Mouse (Mus musculus): ENCODE measurements around the gene Cnn3. TPM values are rescaled to one million over a fixed set of nuclear protein-coding genes. Genes with fewer than 3 reads are reported as not detected.

Cnn3 gene
- 128 and 143 TPM in 2 replicates for polyA plus RNA-seq (2015; fragmentation: Nextera tagmentation; extraction: Ambion mirVana)

DNA sequence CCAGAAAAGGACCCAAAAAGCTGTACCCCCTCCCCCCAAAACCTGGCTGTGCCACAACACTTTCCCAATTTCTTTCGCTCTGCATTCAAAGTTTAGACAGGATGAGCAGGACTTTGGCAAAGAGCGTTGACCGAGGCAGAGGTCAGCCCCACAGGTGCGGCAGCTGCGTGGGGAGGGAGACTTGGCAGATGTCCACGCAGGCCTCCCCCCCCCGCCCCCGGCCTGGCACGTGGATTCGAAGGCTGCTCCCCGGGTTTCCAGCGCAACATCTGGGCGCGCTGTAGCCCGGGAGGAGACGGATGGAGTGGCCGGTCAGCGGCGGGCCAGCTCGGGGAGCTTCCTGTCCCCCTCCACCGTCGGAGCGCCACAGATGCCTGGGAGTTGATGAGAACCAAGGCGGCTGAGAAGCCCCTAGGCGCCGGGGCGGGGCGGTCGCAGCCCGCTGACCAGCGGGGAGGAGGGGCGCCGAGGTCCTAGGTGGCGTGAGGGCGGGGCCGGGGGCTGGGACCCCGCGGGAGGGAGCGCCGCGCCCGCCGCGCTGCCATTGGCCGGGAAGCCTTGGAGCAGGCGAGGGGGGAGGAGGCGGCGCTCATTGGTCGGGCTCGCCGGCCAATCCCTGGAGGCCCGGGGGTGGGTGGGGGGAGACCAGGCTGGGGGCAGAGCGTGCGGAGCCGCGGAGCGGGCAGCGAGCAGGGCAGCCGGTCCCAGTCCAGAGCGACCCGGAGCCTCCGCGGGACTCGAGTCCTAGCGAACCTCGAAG is at the start of gene Cnn3:
TSS of gene Cnn3 (plus strand) at position 637 of the 760 bp plus-strand sequence.
- no peaks in the 10 kb centered on the region for H3K36me3 ChIP-seq (replicated peaks; ENCODE audit: insufficient read depth, low read length)
- H3K4me2 ChIP-seq (ENCODE audit: low read depth, low read length): peak within 1 kb of the TSS; percentile 78
- H3K4me1 ChIP-seq (ENCODE audit: insufficient read depth): peaks cover 9% of the 10 kb centered on the region
- peak; percentile 91 for DNase-seq
- WGBS (ENCODE audit: insufficient replicate concordance): 3% methylated on average over 55 of the region's 66 CpGs
- H3K9ac ChIP-seq (replicated peaks): peak within 1 kb of the TSS; percentile 81
- no peaks in the 10 kb centered on the region for H3K9me3 ChIP-seq (ENCODE audit: low read length)
- TF ChIP-seq EP300 (IDR thresholded peaks at IDR 0.05; ENCODE audit: low read depth) (peak; percentile 70), CTCF (IDR thresholded peaks at IDR 0.05; ENCODE audit: low read depth) (no peak)
- H3K27me3 ChIP-seq (ENCODE audit: insufficient read depth, low read length): no peaks in the 10 kb centered on the region
- H3K4me3 ChIP-seq (ENCODE audit: low read depth, low read length): peak within 1 kb of the TSS; percentile 57
- ATAC-seq: peak; percentile 87
- H3K27ac ChIP-seq (ENCODE audit: low read depth): peak within 1 kb of the TSS; percentile 94

DNA sequence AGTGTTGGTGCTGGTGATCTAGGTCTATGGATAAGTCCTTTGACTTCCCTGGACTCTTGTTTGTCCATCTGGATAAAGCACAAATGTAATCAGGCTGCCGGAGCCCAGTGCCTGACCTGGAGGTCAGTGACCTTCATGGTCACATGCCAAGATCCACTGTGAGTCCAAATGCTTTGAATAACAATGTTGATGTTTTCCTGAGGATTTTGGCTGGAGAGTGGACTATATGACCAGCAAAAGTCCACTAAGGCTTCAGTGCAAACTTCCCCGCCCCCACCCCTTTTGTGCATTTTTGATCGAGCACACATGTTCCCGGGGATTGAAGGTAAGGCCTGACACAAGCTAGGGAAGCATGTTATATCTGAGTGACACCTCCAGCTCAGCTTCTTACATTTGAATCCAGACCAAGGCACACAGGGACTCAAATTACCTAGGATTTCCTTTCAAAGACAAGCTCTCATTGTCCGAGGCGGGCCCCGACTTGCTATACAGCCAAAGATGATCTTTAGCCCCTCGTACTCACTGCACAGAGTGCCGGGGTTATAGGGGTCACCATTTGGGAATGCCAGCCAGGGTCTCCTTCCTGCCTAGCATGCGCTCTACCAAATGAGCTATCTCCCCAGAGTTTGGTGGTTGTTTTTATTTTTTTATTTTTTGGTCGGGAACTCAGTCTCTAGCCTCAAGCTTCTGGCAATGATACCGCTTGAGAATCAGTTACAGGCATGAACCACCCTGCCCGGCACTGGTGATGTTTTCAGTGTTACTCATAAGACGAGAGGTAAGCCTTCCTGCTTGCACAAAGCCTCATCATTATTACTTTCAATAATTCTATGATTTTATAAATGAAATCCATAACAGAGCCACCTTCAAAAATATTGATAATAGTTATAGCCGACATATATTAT is 47.3 kb upstream of the Cnn3 start:
- TF ChIP-seq EP300 (IDR thresholded peaks at IDR 0.05; ENCODE audit: low read depth) (peak; percentile 73), CTCF (IDR thresholded peaks at IDR 0.05; ENCODE audit: low read depth) (no peak)
- Histone ChIP-seq H3K4me3 (ENCODE audit: low read depth, low read length) (no peak overlapping the region), H3K9me3 (ENCODE audit: low read length) (no peaks in the 10 kb centered on the region), H3K9ac (replicated peaks) (0 out of 2 replicates have a peak overlapping the region, but pooled peaks have one; percentile 38), H3K36me3 (replicated peaks; ENCODE audit: insufficient read depth, low read length) (no peaks in the 10 kb centered on the region), H3K27ac (ENCODE audit: low read depth) (peak overlapping the region; percentile 90), H3K27me3 (ENCODE audit: insufficient read depth, low read length) (no peaks in the 10 kb centered on the region), H3K4me1 (ENCODE audit: insufficient read depth) (no peaks in the 10 kb centered on the region; the same call in 1 of the 2 replicates), H3K4me2 (ENCODE audit: low read depth, low read length) (no peak overlapping the region)
- 67% methylated on average over 15 of the region's 15 CpGs for WGBS (ENCODE audit: insufficient replicate concordance)
- ATAC-seq (peak; percentile 96), DNase-seq (peak; percentile 80)

DNA sequence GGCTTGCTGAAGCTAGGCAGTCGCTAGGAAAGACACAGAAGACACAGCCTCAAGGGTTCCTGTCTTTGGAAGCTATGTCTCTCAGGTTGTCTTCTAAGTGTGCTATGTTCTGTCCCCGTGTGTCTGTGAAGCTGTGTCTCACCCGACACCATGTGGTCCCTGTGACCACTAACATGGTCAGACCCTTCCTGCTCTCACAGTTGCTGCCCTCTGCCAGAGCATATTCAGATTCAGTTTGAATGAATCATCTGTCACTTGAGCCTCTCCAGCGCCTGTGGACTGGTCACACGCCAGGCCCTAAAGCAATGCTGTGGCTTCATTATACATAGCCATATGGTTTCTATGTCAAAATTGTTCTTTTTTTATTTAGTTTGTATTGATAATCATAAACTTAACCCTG is 46.6 kb upstream of the Cnn3 start:
- Histone ChIP-seq H3K27ac (ENCODE audit: low read depth) (no peak overlapping the region), H3K9ac (replicated peaks) (no peak overlapping the region), H3K9me3 (ENCODE audit: low read length) (no peaks in the 10 kb centered on the region), H3K4me3 (ENCODE audit: low read depth, low read length) (no peak overlapping the region), H3K4me1 (ENCODE audit: insufficient read depth) (no peaks in the 10 kb centered on the region; the same call in 1 of the 2 replicates), H3K36me3 (replicated peaks; ENCODE audit: insufficient read depth, low read length) (no peaks in the 10 kb centered on the region), H3K27me3 (ENCODE audit: insufficient read depth, low read length) (no peaks in the 10 kb centered on the region), H3K4me2 (ENCODE audit: low read depth, low read length) (no peak overlapping the region)
- ATAC-seq (no peak), DNase-seq (no peak)
- no peak for TF ChIP-seq CTCF (IDR thresholded peaks at IDR 0.05; ENCODE audit: low read depth)
- TF ChIP-seq EP300 (IDR thresholded peaks at IDR 0.05; ENCODE audit: low read depth): no peak
- WGBS (ENCODE audit: insufficient replicate concordance): 77% methylated on average over 5 of the region's 5 CpGs

DNA sequence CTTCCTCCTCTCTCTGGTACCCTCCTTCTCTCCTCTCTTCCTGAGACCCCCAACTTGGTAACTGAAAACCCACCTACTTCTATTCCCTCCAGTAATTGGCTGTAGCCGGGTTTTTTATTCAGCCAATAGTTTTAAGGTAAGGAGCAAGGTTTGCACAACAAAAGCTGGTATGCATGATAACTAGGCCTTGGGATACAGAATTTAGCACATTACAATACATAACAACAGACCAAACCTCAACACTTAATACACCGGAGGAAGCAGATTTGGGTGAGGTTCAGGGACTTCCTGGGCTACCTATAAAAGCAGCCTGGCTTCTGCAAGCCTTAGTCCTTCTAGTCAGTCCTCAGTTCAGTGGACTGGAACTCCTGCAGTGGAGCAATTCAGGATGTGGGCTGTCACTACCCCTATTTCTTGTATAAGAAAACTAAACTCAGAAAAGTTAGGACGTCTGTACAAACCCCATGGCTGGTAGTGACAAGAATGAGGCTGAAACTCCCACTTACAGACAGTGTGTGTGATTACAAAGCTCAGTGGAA is 38.8 kb upstream of the Cnn3 start:
- no peak overlapping the region for H3K4me3 ChIP-seq (ENCODE audit: low read depth, low read length)
- WGBS (ENCODE audit: insufficient replicate concordance): 63% methylated on average over 3 of the region's 3 CpGs
- no peak overlapping the region for H3K4me2 ChIP-seq (ENCODE audit: low read depth, low read length)
- no peaks in the 10 kb centered on the region for H3K27me3 ChIP-seq (ENCODE audit: insufficient read depth, low read length)
- DNase-seq (no peak), ATAC-seq (no peak)
- no peak overlapping the region for H3K27ac ChIP-seq (ENCODE audit: low read depth)
- no peaks in the 10 kb centered on the region for H3K4me1 ChIP-seq (ENCODE audit: insufficient read depth)
- H3K9me3 ChIP-seq (ENCODE audit: low read length): no peaks in the 10 kb centered on the region
- no peak overlapping the region for H3K9ac ChIP-seq (replicated peaks)
- TF ChIP-seq CTCF (IDR thresholded peaks at IDR 0.05; ENCODE audit: low read depth): no peak
- TF ChIP-seq EP300 (IDR thresholded peaks at IDR 0.05; ENCODE audit: low read depth): no peak
- no peaks in the 10 kb centered on the region for H3K36me3 ChIP-seq (replicated peaks; ENCODE audit: insufficient read depth, low read length)

DNA sequence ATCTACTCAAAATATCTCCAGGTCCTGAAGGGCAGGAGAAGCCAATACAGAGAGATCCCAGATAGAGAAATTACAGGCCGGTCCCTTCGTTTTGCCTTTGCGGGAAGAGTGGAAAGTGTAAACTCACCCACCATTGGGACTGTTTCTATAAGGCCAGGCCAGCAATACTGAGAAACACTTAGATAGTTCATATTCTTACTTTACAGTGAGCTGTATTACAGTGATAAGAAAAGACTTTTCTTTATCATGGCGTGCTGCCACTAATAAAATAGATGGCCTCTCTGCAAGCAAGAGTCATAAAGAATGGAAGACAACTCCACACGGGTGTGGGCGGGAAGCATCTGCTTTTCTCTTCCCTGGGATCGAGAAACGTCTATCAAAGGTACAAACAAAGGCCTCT is 36.9 kb upstream of the Cnn3 start:
- no peaks in the 10 kb centered on the region for H3K36me3 ChIP-seq (replicated peaks; ENCODE audit: insufficient read depth, low read length)
- H3K27me3 ChIP-seq (ENCODE audit: insufficient read depth, low read length): no peaks in the 10 kb centered on the region
- H3K4me2 ChIP-seq (ENCODE audit: low read depth, low read length): no peak overlapping the region
- H3K9me3 ChIP-seq (ENCODE audit: low read length): no peaks in the 10 kb centered on the region
- ATAC-seq: no peak
- H3K27ac ChIP-seq (ENCODE audit: low read depth): no peak overlapping the region
- H3K4me3 ChIP-seq (ENCODE audit: low read depth, low read length): no peak overlapping the region
- no peaks in the 10 kb centered on the region for H3K4me1 ChIP-seq (ENCODE audit: insufficient read depth)
- H3K9ac ChIP-seq (replicated peaks): no peak overlapping the region
- no peak for TF ChIP-seq CTCF (IDR thresholded peaks at IDR 0.05; ENCODE audit: low read depth)
- TF ChIP-seq EP300 (IDR thresholded peaks at IDR 0.05; ENCODE audit: low read depth): no peak
- DNase-seq: no peak
- 52% methylated on average over 8 of the region's 8 CpGs for WGBS (ENCODE audit: insufficient replicate concordance)

Measured in liver, postnatal 0 days (tissue).